Mouse (Mus musculus) ES-E14 (cell line): ENCODE measurements around the gene Cebpb.

ENCODE experiments used
- CHD2 ChIP-seq: IDR thresholded peaks from 2 replicates; pipeline ENCODE4 v1.6.1; 2014; ENCODE audit warnings: mild to moderate bottlenecking, low read depth, low read length, inconsistent platforms
- MAFK ChIP-seq: IDR thresholded peaks from 2 replicates; pipeline ENCODE4 v1.6.1; 2014; ENCODE audit warnings: mild to moderate bottlenecking, low read depth, low read length, inconsistent platforms; ENCODE audit not compliant: insufficient read depth
- ZC3H11A ChIP-seq: IDR thresholded peaks from 2 replicates; pipeline ENCODE4 v1.6.1; 2012; ENCODE audit warnings: low read depth, mild to moderate bottlenecking, inconsistent platforms, low read length, borderline replicate concordance
- ZNF384 ChIP-seq: IDR thresholded peaks from 2 replicates; pipeline ENCODE4 v1.6.1; 2012; ENCODE audit warnings: low read depth, low read length, inconsistent platforms

DNA sequence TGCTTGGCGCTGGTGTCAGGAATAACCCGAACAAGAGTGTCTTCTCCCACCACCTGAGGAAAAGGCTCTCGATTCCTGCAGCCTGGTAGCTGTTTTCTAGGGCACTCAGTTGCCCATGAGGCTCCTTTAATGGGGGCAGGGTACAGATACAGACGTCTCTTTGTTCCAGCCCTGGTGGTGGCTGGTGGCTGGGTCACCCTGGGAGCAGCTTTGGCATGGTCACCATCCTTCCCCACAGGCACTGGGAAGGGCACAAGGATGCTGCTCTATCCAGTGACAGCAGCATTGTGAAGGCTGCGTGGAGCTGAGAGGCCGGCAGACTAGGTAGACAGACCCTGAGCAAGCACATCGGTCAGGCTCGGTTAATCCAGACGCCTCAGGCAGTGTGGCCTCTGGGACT is 37.1 kb upstream of the Cebpb start:
- no peak for TF ChIP-seq CHD2
- TF ChIP-seq ZNF384, result no peak
- no peak for TF ChIP-seq MAFK
- no peak for TF ChIP-seq ZC3H11A
